Mouse (Mus musculus) heart, embryonic 16.5 days (tissue): ENCODE measurements at regions not wholly inside any gene's neighbourhood (a gene's known extent, or its start where the extent isn't known, plus 50 kb on each side); places are given as distances from the start of the nearest gene placed in this dataset.

Source experiments
- ATAC-seq: fragments of 200-750 bp; cut with Nextera tagmentation; replicated peaks from 2 replicates; pipeline ENCODE4 v1.8.0; 2017; ENCODE audit warnings: moderate number of reproducible peaks; ENCODE audit not compliant: insufficient read depth, low FRiP score; ENCODE audit errors: extremely low read depth
- H3K27ac ChIP-seq: fragments of 300-500 bp; sonication (generic); 2 replicates; pipeline ENCODE4 v1.5.1; 2014; ENCODE audit warnings: mild to moderate bottlenecking, low read length, control low read depth, moderate library complexity
- H3K27me3 ChIP-seq: fragments of 300-500 bp; sonication (generic); 2 replicates; pipeline ENCODE4 v1.6.1; 2014; ENCODE audit warnings: low read length, mixed read lengths; ENCODE audit not compliant: control insufficient read depth, insufficient read depth
- H3K36me3 ChIP-seq: fragments of 300-500 bp; sonication (generic); 2 replicates; pipeline ENCODE4 v1.6.1; 2014; ENCODE audit not compliant: control insufficient read depth, insufficient read depth
- H3K4me1 ChIP-seq: fragments of 300-500 bp; sonication (generic); 2 replicates; pipeline ENCODE4 v1.6.1; 2014; ENCODE audit warnings: low read length, mixed read lengths; ENCODE audit not compliant: control insufficient read depth, insufficient read depth
- H3K4me2 ChIP-seq: fragments of 300-500 bp; sonication (generic); 2 replicates; pipeline ENCODE4 v1.6.1; 2014; ENCODE audit warnings: low read depth, mild to moderate bottlenecking, control low read depth, low read length
- H3K4me3 ChIP-seq: fragments of 300-500 bp; sonication (generic); 2 replicates; pipeline ENCODE4 v1.5.1; 2014; ENCODE audit warnings: mild to moderate bottlenecking, control low read depth, low read length
- H3K9ac ChIP-seq: fragments of 300-500 bp; sonication (generic); 2 replicates; pipeline ENCODE4 v1.6.1; 2014; ENCODE audit warnings: low read length, control low read depth
- H3K9me3 ChIP-seq: fragments of 300-500 bp; sonication (generic); replicated peaks from 2 replicates; pipeline ENCODE4 v1.6.1; 2016; ENCODE audit warnings: low read length; ENCODE audit not compliant: control insufficient read depth
- WGBS: fragments of 180-500 bp; shearing (Covaris S2); extraction: QIAGEN DNeasy Blood & Tissue Kit; methylation state at CpG from one replicate; pipeline ENCODE4 v1.1.7; 2014; 5-methylcytosine and 5-hydroxymethylcytosine counted together

- Histone ChIP-seq H3K27ac (no peak overlapping the region), H3K4me2 (no peak overlapping the region), H3K36me3 (no peaks in the 10 kb centered on the region), H3K4me1 (peaks cover 12% of the 10 kb centered on the region), H3K27me3 (no peaks in the 10 kb centered on the region), H3K9me3 (no peaks in the 10 kb centered on the region; the same call in 1 of the 2 replicates), H3K4me3 (no peak overlapping the region), H3K9ac (no peak overlapping the region)
- no peak for ATAC-seq
- WGBS, result 54% methylated on average over 4 of the region's 4 CpGs
Observed at GRCm38 (mm10) chr2:21030650-21031049, 62.0 kb upstream of the Arhgap21 start.

DNA sequence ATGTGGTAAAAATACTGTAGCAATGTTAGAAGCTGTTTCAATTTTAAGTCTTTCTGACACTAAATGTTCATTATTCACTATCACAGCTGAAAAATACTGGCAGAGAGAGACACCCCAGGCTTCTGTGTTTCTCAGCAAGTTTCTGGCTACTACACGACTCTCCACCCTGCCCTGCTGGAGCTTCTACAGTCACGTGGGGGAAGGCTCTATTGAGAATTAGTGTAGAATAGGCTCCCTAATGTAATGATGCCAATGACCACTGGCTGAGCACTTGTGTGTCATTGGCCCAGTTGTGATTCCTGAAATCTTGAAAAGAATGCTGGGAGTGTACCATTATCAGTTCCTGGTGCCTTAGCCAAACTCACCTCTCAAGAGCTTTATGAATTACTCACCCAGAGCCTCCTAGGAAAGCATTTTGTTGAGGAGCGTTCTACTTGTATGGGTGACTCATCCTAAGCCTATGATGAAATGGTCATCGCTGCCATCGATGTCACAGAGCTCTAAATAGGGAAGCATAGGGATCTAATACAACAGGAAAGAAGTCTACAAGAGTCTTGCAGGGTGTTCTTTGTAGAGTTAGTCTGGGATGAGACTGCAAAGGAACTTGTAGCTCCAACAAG is 60.8 kb upstream of the Arhgap21 start:
- H3K4me3 ChIP-seq, result no peak overlapping the region
- no peaks in the 10 kb centered on the region; the same call in 1 of the 2 replicates for H3K9me3 ChIP-seq
- no peak overlapping the region for H3K4me2 ChIP-seq
- no peaks in the 10 kb centered on the region for H3K36me3 ChIP-seq
- no peak for ATAC-seq
- peaks cover 5% of the 10 kb centered on the region; the same call in 1 of the 2 replicates for H3K4me1 ChIP-seq
- no peaks in the 10 kb centered on the region for H3K27me3 ChIP-seq
- WGBS, result 66% methylated on average over 5 of the region's 5 CpGs
- H3K27ac ChIP-seq, result no peak overlapping the region
- H3K9ac ChIP-seq, result no peak overlapping the region

DNA sequence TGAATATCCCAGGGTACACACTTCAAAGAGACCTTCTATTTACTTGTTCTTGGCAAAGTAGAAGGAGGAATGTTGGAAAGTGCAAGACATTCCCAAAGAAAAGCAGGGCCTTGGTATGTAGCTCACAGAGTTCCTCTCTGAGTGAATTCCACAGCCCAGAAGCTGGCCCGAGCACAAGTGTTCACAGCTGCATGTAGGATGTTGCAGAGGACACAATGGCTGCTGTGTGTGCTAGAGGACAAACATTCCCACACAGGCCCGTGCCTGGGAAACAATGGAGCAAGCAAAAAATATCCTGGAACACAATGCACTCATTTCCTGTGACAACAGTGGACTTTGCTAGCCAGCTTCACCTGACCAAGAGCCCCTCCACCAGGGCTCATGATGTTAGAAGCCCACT is 59.9 kb upstream of the Arhgap21 start:
- H3K27ac ChIP-seq, result no peak overlapping the region
- peak; percentile 75 for ATAC-seq
- 17% methylated on average over 2 of the region's 2 CpGs for whole genome bisulfite sequencing

DNA sequence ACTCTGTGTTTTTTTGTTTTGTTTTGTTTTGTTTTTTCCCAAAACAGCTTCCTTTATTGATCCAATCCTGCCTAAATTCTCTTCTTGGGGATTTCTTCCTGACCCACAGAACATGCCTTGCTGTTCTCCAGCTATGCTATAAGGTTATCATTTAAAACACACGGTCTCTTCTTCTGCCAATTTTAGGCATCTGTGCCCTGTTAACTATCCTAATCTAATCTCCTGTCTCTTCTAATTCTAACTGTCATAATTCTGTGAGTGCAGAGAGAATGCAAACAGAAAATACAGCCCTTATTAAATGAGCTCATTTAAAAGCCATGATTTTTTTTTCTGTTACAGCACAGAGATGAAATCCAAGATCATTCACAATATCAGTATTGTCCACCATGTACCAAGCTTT is 49.9 kb upstream of the Arhgap21 start:
- Histone ChIP-seq H3K27me3 (no peaks in the 10 kb centered on the region), H3K36me3 (no peaks in the 10 kb centered on the region), H3K4me3 (no peak overlapping the region), H3K27ac (no peak overlapping the region), H3K9me3 (no peaks in the 10 kb centered on the region), H3K4me2 (no peak overlapping the region), H3K9ac (no peak overlapping the region), H3K4me1 (no peaks in the 10 kb centered on the region; the same call in 1 of the 2 replicates)
- 46% methylated on average over 1 of the region's 1 CpGs for WGBS
- ATAC-seq, result no peak

More for the DNA sequence above, 59.9 kb upstream of the Arhgap21 start:
- H3K36me3 ChIP-seq, result no peaks in the 10 kb centered on the region
- no peak overlapping the region for H3K4me2 ChIP-seq
- H3K4me3 ChIP-seq, result no peak overlapping the region
- no peak overlapping the region for H3K9ac ChIP-seq
- no peaks in the 10 kb centered on the region for H3K27me3 ChIP-seq
- H3K9me3 ChIP-seq, result no peaks in the 10 kb centered on the region; the same call in 1 of the 2 replicates
- H3K4me1 ChIP-seq, result peaks cover 5% of the 10 kb centered on the region; the same call in 1 of the 2 replicates
